Mouse (Mus musculus) MEL (cell line): ENCODE data around the gene Cep95.

Experiments
- BHLHE40 ChIP-seq: IDR thresholded peaks from 2 replicates; pipeline ENCODE4 v1.6.1; 2012; ENCODE audit warnings: low read depth, mild to moderate bottlenecking, inconsistent platforms, low read length, improper control_type of control experiment, borderline replicate concordance
- CTCF ChIP-seq, 3 experiments: IDR thresholded peaks in 2 of 3; conservative IDR thresholded peaks in 1 of 3; 2 replicates each; pipeline ENCODE4 v1.5.1; 2011 to 2012; ENCODE audit warnings: low read length in 3 of 3, low read depth in 2 of 3, mild to moderate bottlenecking in 2 of 3, improper control_type of control experiment in 1 of 3, inconsistent platforms in 1 of 3, mixed read lengths in 1 of 3, moderate library complexity in 1 of 3; ENCODE audit not compliant: control insufficient read depth in 1 of 3, insufficient read depth in 1 of 3, poor library complexity in 1 of 3, severe bottlenecking in 1 of 3
- ELF1 ChIP-seq: IDR thresholded peaks from 2 replicates; pipeline ENCODE4 v1.6.1; 2014; ENCODE audit warnings: low read depth, mild to moderate bottlenecking, inconsistent platforms, low read length, improper control_type of control experiment, moderate library complexity
- EP300 ChIP-seq, 2 experiments: IDR thresholded peaks; 2 replicates each; pipeline ENCODE4 v1.6.1; 2011; ENCODE audit warnings: improper control_type of control experiment in 2 of 2, low read length in 2 of 2, low read depth in 1 of 2, mild to moderate bottlenecking in 1 of 2
- ETS1 ChIP-seq: IDR thresholded peaks from 2 replicates; pipeline ENCODE4 v1.6.1; 2012; ENCODE audit warnings: low read depth, mild to moderate bottlenecking, inconsistent platforms, low read length, improper control_type of control experiment, moderate library complexity
- GABPA ChIP-seq: IDR thresholded peaks from 2 replicates; pipeline ENCODE4 v1.6.1; 2012; ENCODE audit warnings: low read depth, mild to moderate bottlenecking, inconsistent platforms, low read length, improper control_type of control experiment, moderate library complexity
- GATA1 ChIP-seq: IDR thresholded peaks from 2 replicates; pipeline ENCODE4 v1.6.1; 2011; ENCODE audit warnings: low read depth, low read length, improper control_type of control experiment
- MAFK ChIP-seq: IDR thresholded peaks from 2 replicates; pipeline ENCODE4 v1.6.1; 2011; ENCODE audit warnings: low read depth, mild to moderate bottlenecking, low read length, improper control_type of control experiment, borderline replicate concordance
- MYC ChIP-seq: IDR thresholded peaks from 2 replicates; pipeline ENCODE4 v1.6.1; 2011; ENCODE audit warnings: low read depth, mild to moderate bottlenecking, low read length, improper control_type of control experiment, moderate library complexity
- NELFE ChIP-seq: IDR thresholded peaks from 2 replicates; pipeline ENCODE4 v1.6.1; 2011; ENCODE audit warnings: low read depth, low read length, improper control_type of control experiment
- POLR2A ChIP-seq, 2 experiments: IDR thresholded peaks; 2 replicates each; pipeline ENCODE4 v1.6.1; 2011 to 2012; ENCODE audit warnings: low read length in 2 of 2, mild to moderate bottlenecking in 2 of 2, control low read depth in 1 of 2, improper control_type of control experiment in 1 of 2, low read depth in 1 of 2, moderate library complexity in 1 of 2; ENCODE audit not compliant: control insufficient read depth in 1 of 2, insufficient read depth in 1 of 2, poor library complexity in 1 of 2
- POLR2AphosphoS2 ChIP-seq: IDR thresholded peaks from 2 replicates; pipeline ENCODE4 v1.6.1; 2011; ENCODE audit warnings: low read length, improper control_type of control experiment
- ZNF384 ChIP-seq: IDR thresholded peaks from 2 replicates; pipeline ENCODE4 v1.6.1; 2012; ENCODE audit warnings: low read depth, mild to moderate bottlenecking, inconsistent platforms, low read length, improper control_type of control experiment

DNA sequence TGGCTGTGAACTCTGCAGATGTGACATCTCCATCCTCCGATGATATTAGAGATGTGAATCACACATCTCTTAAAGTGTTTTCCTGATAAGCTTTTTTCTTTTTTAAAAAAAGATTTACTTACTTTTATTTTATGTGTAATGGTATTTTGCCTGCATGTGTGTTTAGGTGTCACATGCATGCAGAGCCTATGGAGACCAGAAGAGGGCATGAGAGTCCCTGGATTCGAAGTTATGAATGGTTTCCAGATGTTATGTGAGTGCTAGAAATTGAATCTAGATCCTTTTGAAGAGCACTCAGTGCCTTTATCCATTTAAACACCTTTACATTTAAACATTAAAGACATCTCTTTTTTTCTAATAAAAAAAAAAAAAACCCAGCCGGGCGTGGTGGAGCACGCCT is 44.1 kb upstream of the Cep95 start:
- TF ChIP-seq GABPA (no peak), ELF1 (no peak), MYC (peak; percentile 75), MAFK (no peak), NELFE (no peak), CTCF (IDR thresholded peaks at IDR 0.05 in 2 of 3, conservative IDR thresholded peaks at IDR 0.05 in 1 of 3; ENCODE audit: control insufficient read depth in 1 of 3, insufficient read depth in 1 of 3, low read depth in 2 of 3, low read length in 3 of 3, poor library complexity in 1 of 3, severe bottlenecking in 1 of 3) (peak; percentile 60 to 80 (median 62)), POLR2A (IDR thresholded peaks at IDR 0.05; ENCODE audit: control insufficient read depth in 1 of 2, insufficient read depth in 1 of 2, low read depth in 1 of 2, low read length in 2 of 2, poor library complexity in 1 of 2) (no peak), ETS1 (no peak), GATA1 (no peak), POLR2AphosphoS2 (no peak), BHLHE40 (no peak), ZNF384 (0 out of 2 replicates have a peak, but pooled peaks have one; percentile 26), EP300 (IDR thresholded peaks at IDR 0.05; ENCODE audit: low read depth in 1 of 2, low read length in 2 of 2) (no peak)
